Mouse (Mus musculus) E14TG2a.4 (cell line): Measurements from ENCODE around the gene Tiam1.

ENCODE experiments used
- CTCF ChIP-seq: conservative IDR thresholded peaks from 2 replicates; pipeline ENCODE4 v1.5.1; 2014; ENCODE audit warnings: low read length
- NANOG ChIP-seq: IDR thresholded peaks from 2 replicates; pipeline ENCODE4 v1.6.1; 2014; ENCODE audit warnings: borderline replicate concordance, low read length, mixed read lengths
- POU5F1 ChIP-seq: IDR thresholded peaks from 2 replicates; pipeline ENCODE4 v1.6.1; 2014; ENCODE audit warnings: low read length, borderline replicate concordance

- TF ChIP-seq CTCF = no peak
- TF ChIP-seq NANOG = no peak
- TF ChIP-seq POU5F1 = no peak
Observed at GRCm38 (mm10) chr16:90179892-90180291, 36.3 kb upstream of the Tiam1 start.
